ENCODE assay signal across 8 mouse cellular contexts in the genomic region with DNA sequence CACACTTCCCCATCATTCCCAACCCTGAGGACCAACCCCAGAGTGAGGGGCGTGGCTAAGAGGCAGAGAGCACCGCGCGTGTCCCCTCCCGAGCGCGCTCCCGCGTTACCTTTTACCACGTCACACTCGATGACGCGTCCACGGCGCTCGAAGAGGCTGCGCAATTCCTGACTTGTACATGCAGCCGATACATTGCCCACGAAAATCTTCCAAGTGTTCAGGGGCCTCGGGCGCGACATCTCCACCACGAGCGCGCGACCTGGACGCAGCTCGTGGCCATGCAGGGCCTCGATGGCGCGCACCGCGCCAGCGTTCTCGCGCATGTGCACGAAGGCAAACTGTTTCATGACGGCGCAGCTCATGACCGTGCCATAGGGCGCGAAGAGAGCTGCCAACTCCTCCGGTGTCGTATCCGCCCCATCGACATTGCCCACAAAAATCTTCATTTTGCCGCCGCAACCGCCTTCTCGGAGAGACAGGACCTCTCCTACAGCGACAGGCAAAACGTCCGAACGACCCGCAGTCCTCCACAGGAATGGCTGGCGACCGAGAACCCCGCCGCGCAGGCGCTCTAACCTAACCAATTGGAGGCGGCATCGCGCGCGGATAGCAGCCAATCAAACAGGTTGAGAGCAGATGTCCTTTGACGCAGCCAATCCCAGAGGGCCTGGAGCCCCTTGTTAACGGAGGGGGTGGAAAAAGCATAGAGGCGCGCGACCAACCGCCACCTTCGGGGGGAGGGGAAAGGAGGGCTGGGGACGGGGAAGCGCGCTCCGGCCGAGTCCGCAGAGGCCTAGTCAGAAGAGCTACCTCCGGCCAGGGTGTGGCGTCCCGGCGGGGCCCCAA. TPM values are rescaled to one million over a fixed set of nuclear protein-coding genes. Genes with fewer than 3 reads are reported as not detected.
DNase-seq lines count a peak whose midpoint lies in the region; ATAC-seq and TF ChIP-seq lines count a peak whose summit lies in the region.

A gene (minus strand): TSS at position 550 of the 846 bp plus-strand sequence.
A gene (minus strand): TSS at position 572 of the 846 bp plus-strand sequence.

- peaks cover 4% of the 10 kb centered on the region for H3K36me3 ChIP-seq in megakaryocyte, embryonic 14.5 days (replicated peaks; ENCODE audit: low read length)

- peaks cover 10% of the 10 kb centered on the region for H3K9me3 ChIP-seq in megakaryocyte, embryonic 14.5 days

- ATAC-seq in activated CD4-positive, CD25-positive, alpha-beta regulatory T cell, adult 4 months = peak; percentile 94

- H3K27me3 ChIP-seq in megakaryocyte, embryonic 14.5 days (replicated peaks) = no peaks in the 10 kb centered on the region

- peak within 1 kb of the TSS; percentile 76 for H3K4me3 ChIP-seq in cortical plate, adult 2 months (ENCODE audit: insufficient read depth, low read length)
- peak within 1 kb of the TSS; percentile 99 for H3K4me3 ChIP-seq in megakaryocyte, embryonic 14.5 days (replicated peaks)

- TF ChIP-seq CTCF in cortical plate, adult 2 months (IDR thresholded peaks at IDR 0.05; ENCODE audit: extremely low read depth, insufficient read depth, low read length) = no peak

- DNase-seq in gastrocnemius, adult 8-10 months (ENCODE audit: low spot score in 2 of 2) = peak; percentile 98
- peak; percentile 91 for DNase-seq in hindlimb bud, embryonic 11.5 days (ENCODE audit: extremely low spot score, low read depth, low spot score)
- DNase-seq in left cerebral cortex, adult 8-10 months (ENCODE audit: low spot score in 2 of 2) = peak; percentile 98
- peak; percentile 99 for DNase-seq in right cerebral cortex, postnatal 10 days (ENCODE audit: low spot score in 2 of 2)
- peak; percentile 94 for DNase-seq in urinary bladder, postnatal 25 days (ENCODE audit: low spot score)

- peak within 1 kb of the TSS; percentile 91 for H3K27ac ChIP-seq in cortical plate, adult 2 months (ENCODE audit: insufficient read depth, low read length)

- peak; percentile 97 for TF ChIP-seq POLR2A in cortical plate, adult 2 months (IDR thresholded peaks at IDR 0.05; ENCODE audit: extremely low read depth, insufficient read depth, low read length)

- peaks cover 6% of the 10 kb centered on the region for H3K4me1 ChIP-seq in cortical plate, adult 2 months (ENCODE audit: control insufficient read depth, insufficient read depth, low read length)
- peaks cover 37% of the 10 kb centered on the region for H3K4me1 ChIP-seq in megakaryocyte, embryonic 14.5 days

RNA-seq across cellular contexts. Expression of the first gene that starts in this region (rescaled TPM):
- polyA plus RNA-seq in activated CD4-positive, CD25-positive, alpha-beta regulatory T cell, adult 4 months (2017; shearing (Covaris generic)) = 10 to 100 TPM; 36.1 to 36.5 TPM
- polyA plus RNA-seq in cortical plate, adult 2 months (2012; rRNA removed) = 16.7 and 18.9 TPM in 2 replicates
- 10 to 100 TPM in 3 of 4 experiments, 1 to 10 TPM in 1; 8.7 to 14.3 (median 11.8) TPM for total RNA-seq in gastrocnemius, adult 8-10 months (2022)
- 10 to 100 TPM; 25.1 to 31.9 (median 29.8) TPM for total RNA-seq in left cerebral cortex, adult 8-10 months (2022)
- polyA plus RNA-seq in megakaryocyte, embryonic 14.5 days (2012; ENCODE audit: insufficient read depth, low replicate concordance) = 4.9 TPM in 1 of 2 replicates, not detected in the other

RNA-seq across cellular contexts. Expression of the second gene that starts in this region (rescaled TPM):
- 10 to 100 TPM; 18.3 to 54.9 TPM for polyA plus RNA-seq in activated CD4-positive, CD25-positive, alpha-beta regulatory T cell, adult 4 months (2017; shearing (Covaris generic))
- polyA plus RNA-seq in cortical plate, adult 2 months (2012; rRNA removed) = 22.8 and 25.1 TPM in 2 replicates
- total RNA-seq in gastrocnemius, adult 8-10 months (2022) = 1 to 10 TPM; 5.5 to 7.2 (median 6.5) TPM
- 10 to 100 TPM; 33.9 to 49.3 (median 43.7) TPM for total RNA-seq in left cerebral cortex, adult 8-10 months (2022)
- polyA plus RNA-seq in megakaryocyte, embryonic 14.5 days (2012; ENCODE audit: insufficient read depth, low replicate concordance) = 15.3 and 27.4 TPM in 2 replicates

Comparison
In these comparisons a context has a peak if more than half of its experiments do, and no peak if none do; other contexts are left out.
1. Peak in every context shown above with its lines: DNase-seq, ATAC-seq, H3K4me3 ChIP-seq and H3K27ac ChIP-seq.
2. RNA of the second gene that starts in this region (total RNA-seq): 33.9 to 49.3 TPM in left cerebral cortex, adult 8-10 months; 5.5 to 7.2 TPM in gastrocnemius, adult 8-10 months; every median in the first group is over 4 times any median in the second.